Mouse (Mus musculus) layer of hippocampus, adult 2 months (tissue): ENCODE measurements around the gene Dnaic2. TPM values are rescaled to one million over a fixed set of nuclear protein-coding genes. Genes with fewer than 3 reads are reported as not detected.

ENCODE experiments used
- DNase-seq, 2 experiments: peaks; one replicate each; pipeline ENCODE4 v3.0.0; 2022; ENCODE audit warnings: low spot score in 2 of 2
- H3K27ac ChIP-seq: fragments of 200-600 bp; 2 replicates; pipeline ENCODE4 v1.8.1; 2022
- H3K4me3 ChIP-seq: fragments of 200-600 bp; 2 replicates; pipeline ENCODE4 v1.8.1; 2022; ENCODE audit warnings: mild to moderate bottlenecking
- CTCF ChIP-seq: fragments of 200-600 bp; conservative IDR thresholded peaks from 2 replicates; pipeline ENCODE4 v1.8.1; 2022; ENCODE audit warnings: antibody characterized with exemption, mild to moderate bottlenecking, moderate library complexity
- total RNA-seq, 2 experiments: library from RNA; stranded (reverse); gene quantifications; 2 replicates each; pipeline ENCODE4 v1.2.3; 2021

The Dnaic2 gene
- total RNA-seq, 2 experiments from 2014 or later: 1.4 to 1.5 TPM

GRCm38 (mm10) chr11:114687574-114688188 is 39.5 kb upstream of the Dnaic2 start:
- TF ChIP-seq CTCF: no peak
- no peak for DNase-seq
- H3K4me3 ChIP-seq: no peak overlapping the region
- peak overlapping the region; percentile 55 for H3K27ac ChIP-seq

GRCm38 (mm10) chr11:114688729-114689128 is 38.5 kb upstream of the Dnaic2 start:
- no peak for TF ChIP-seq CTCF
- Histone ChIP-seq H3K27ac (no peak overlapping the region), H3K4me3 (no peak overlapping the region)
- DNase-seq: no peak

GRCm38 (mm10) chr11:114690192-114690591 is 37.0 kb upstream of the Dnaic2 start:
- H3K4me3 ChIP-seq: no peak overlapping the region
- TF ChIP-seq CTCF: no peak
- no peak for DNase-seq
- peak overlapping the region; percentile 56 for H3K27ac ChIP-seq

- no peak for DNase-seq
- no peak for TF ChIP-seq CTCF
- Histone ChIP-seq H3K4me3 (no peak overlapping the region), H3K27ac (peak overlapping the region; percentile 56; the same call in 1 of the 2 replicates)
Observed at GRCm38 (mm10) chr11:114691454-114692182, 35.6 kb upstream of the Dnaic2 start.

- TF ChIP-seq CTCF: no peak
- Histone ChIP-seq H3K27ac (peak overlapping the region; percentile 56; the same call in 1 of the 2 replicates), H3K4me3 (no peak overlapping the region)
- no peak for DNase-seq
Observed at GRCm38 (mm10) chr11:114692601-114693000, 34.6 kb upstream of the Dnaic2 start.

GRCm38 (mm10) chr11:114693456-114693855 is 33.8 kb upstream of the Dnaic2 start:
- H3K27ac ChIP-seq: peak overlapping the region; percentile 56
- TF ChIP-seq CTCF: no peak
- no peak for DNase-seq
- no peak overlapping the region for H3K4me3 ChIP-seq

- no peak overlapping the region for H3K4me3 ChIP-seq
- no peak for TF ChIP-seq CTCF
- no peak for DNase-seq
Observed at GRCm38 (mm10) chr11:114694451-114694850, 32.8 kb upstream of the Dnaic2 start.

GRCm38 (mm10) chr11:114698496-114698895 is 28.7 kb upstream of the Dnaic2 start:
- Histone ChIP-seq H3K4me3 (no peak overlapping the region), H3K27ac (no peak overlapping the region)
- DNase-seq: no peak
- TF ChIP-seq CTCF: no peak

More at GRCm38 (mm10) chr11:114694451-114694850, 32.8 kb upstream of the Dnaic2 start:
- H3K27ac ChIP-seq: peak overlapping the region; percentile 56

GRCm38 (mm10) chr11:114699511-114699910 is 27.7 kb upstream of the Dnaic2 start:
- Histone ChIP-seq H3K4me3 (no peak overlapping the region), H3K27ac (no peak overlapping the region)
- TF ChIP-seq CTCF: no peak
- DNase-seq: no peak

GRCm38 (mm10) chr11:114702311-114702995 is 24.8 kb upstream of the Dnaic2 start:
- Histone ChIP-seq H3K27ac (peak overlapping the region; percentile 61), H3K4me3 (no peak overlapping the region)
- DNase-seq: no peak
- TF ChIP-seq CTCF: no peak

- no peak for DNase-seq
- no peak overlapping the region for H3K4me3 ChIP-seq
- peak overlapping the region; percentile 82 for H3K27ac ChIP-seq
- no peak for TF ChIP-seq CTCF
Observed at GRCm38 (mm10) chr11:114702996-114703361, 24.2 kb upstream of the Dnaic2 start.

- peak; percentile 27; the same call in 1 of the 2 replicates for TF ChIP-seq CTCF
- Histone ChIP-seq H3K27ac (peak overlapping the region; percentile 82), H3K4me3 (peak overlapping the region; percentile 24; the same call in 1 of the 2 replicates)
- DNase-seq: peak; percentile 57 to 74
Observed at GRCm38 (mm10) chr11:114704071-114704913, 22.9 kb upstream of the Dnaic2 start.
